Mouse (Mus musculus) right cerebral cortex, postnatal 25 days (tissue): Measurements from ENCODE around the gene Sncg.
"Not testable (repeated sequence)": the region's sequence is repeated elsewhere in the genome, so short reads cannot be mapped to it uniquely, and the experiment has no call there.

Source experiments
- DNase-seq: peaks from one replicate; pipeline ENCODE4 v3.0.0; 2022

Gene Sncg

GRCm38 (mm10) chr14:34365147-34365507 lies 9.5 kb downstream of the Sncg start:
- DNase-seq: no peak

- DNase-seq: not testable (repeated sequence)
Measured at GRCm38 (mm10) chr14:34364254-34365146, 10.1 kb downstream of the Sncg start.

- peak; percentile 43 for DNase-seq
Measured at GRCm38 (mm10) chr14:34363490-34364253, 10.9 kb downstream of the Sncg start.

- DNase-seq: peak; percentile 58
Measured at GRCm38 (mm10) chr14:34362726-34363445, 11.7 kb downstream of the Sncg start.

- no peak for DNase-seq
Measured at GRCm38 (mm10) chr14:34362135-34362534, 12.5 kb downstream of the Sncg start.

GRCm38 (mm10) chr14:34360251-34360650 lies 14.3 kb downstream of the Sncg start:
- no peak for DNase-seq

- no peak for DNase-seq
Measured at GRCm38 (mm10) chr14:34359676-34360244, 14.8 kb downstream of the Sncg start.

GRCm38 (mm10) chr14:34357671-34358455 lies 16.7 kb downstream of the Sncg start:
- peak; percentile 17 for DNase-seq

- no peak for DNase-seq
Measured at GRCm38 (mm10) chr14:34355301-34355700, 19.3 kb downstream of the Sncg start, which contains the start of gene Fam25c. TSS of gene Fam25c (minus strand) at chr14:34355433.

- no peak for DNase-seq
Measured at GRCm38 (mm10) chr14:34354456-34354855, 20.1 kb downstream of the Sncg start.

- no peak for DNase-seq
Measured at GRCm38 (mm10) chr14:34353326-34353725, 21.3 kb downstream of the Sncg start.

- DNase-seq: no peak
Measured at GRCm38 (mm10) chr14:34352523-34352922, 22.1 kb downstream of the Sncg start.

- no peak for DNase-seq
Measured at GRCm38 (mm10) chr14:34351660-34352059, 22.9 kb downstream of the Sncg start.

GRCm38 (mm10) chr14:34349007-34349406 lies 25.6 kb downstream of the Sncg start:
- DNase-seq: no peak

GRCm38 (mm10) chr14:34348301-34348700 lies 26.3 kb downstream of the Sncg start:
- DNase-seq: no peak

- DNase-seq: no peak
Measured at GRCm38 (mm10) chr14:34347084-34347483, 27.5 kb downstream of the Sncg start.

- no peak for DNase-seq
Measured at GRCm38 (mm10) chr14:34345771-34346566, 28.6 kb downstream of the Sncg start.

GRCm38 (mm10) chr14:34344361-34344760 lies 30.2 kb downstream of the Sncg start:
- DNase-seq: no peak

- DNase-seq: no peak
Measured at GRCm38 (mm10) chr14:34343078-34343477, 31.5 kb downstream of the Sncg start.

GRCm38 (mm10) chr14:34341993-34342392 lies 32.6 kb downstream of the Sncg start:
- no peak for DNase-seq

GRCm38 (mm10) chr14:34339446-34339845 lies 35.1 kb downstream of the Sncg start:
- DNase-seq: no peak
